Mouse (Mus musculus) limb, embryonic 10.5 days (tissue): ENCODE data around the gene Ppargc1a. TPM values are rescaled to one million over a fixed set of nuclear protein-coding genes. Genes with fewer than 3 reads are reported as not detected.

ENCODE experiments used
- DNase-seq: peaks from one replicate; pipeline ENCODE4 v3.0.0-alpha.2; 2017; ENCODE audit warnings: low spot score
- H3K27ac ChIP-seq: fragments of 300-500 bp; sonication (generic); 2 replicates; pipeline ENCODE4 v1.5.1; 2016; ENCODE audit warnings: mild to moderate bottlenecking
- H3K27me3 ChIP-seq: fragments of 300-500 bp; sonication (generic); 2 replicates; pipeline ENCODE4 v1.6.1; 2016; ENCODE audit warnings: low read depth, mild to moderate bottlenecking; ENCODE audit not compliant: poor library complexity, severe bottlenecking
- H3K36me3 ChIP-seq: fragments of 300-500 bp; sonication (generic); 2 replicates; pipeline ENCODE4 v1.6.1; 2016; ENCODE audit warnings: mild to moderate bottlenecking, moderate library complexity
- H3K4me1 ChIP-seq: fragments of 300-500 bp; sonication (generic); 2 replicates; pipeline ENCODE4 v1.6.1; 2016
- H3K4me3 ChIP-seq: fragments of 300-500 bp; sonication (generic); 2 replicates; pipeline ENCODE4 v1.5.1; 2016; ENCODE audit warnings: mild to moderate bottlenecking, moderate library complexity
- H3K9me3 ChIP-seq: fragments of 300-500 bp; sonication (generic); replicated peaks from 2 replicates; pipeline ENCODE4 v1.6.1; 2016; ENCODE audit warnings: mild to moderate bottlenecking
- WGBS: fragments of 180-500 bp; shearing (Covaris S2); methylation state at CpG from one replicate; pipeline ENCODE4 v1.1.7; 2016; 5-methylcytosine and 5-hydroxymethylcytosine counted together
- polyA plus RNA-seq: library from polyadenylated mRNA; unstranded; fragments of >200 nt; fragmentation: Nextera tagmentation; extraction: Ambion mirVana; gene quantifications from 2 replicates; pipeline ENCODE4 v1.2.1, GENCODE M21; 2016

The Ppargc1a gene
- polyA plus RNA-seq, 1 experiment from 2014 or later: 6.4 TPM

DNA sequence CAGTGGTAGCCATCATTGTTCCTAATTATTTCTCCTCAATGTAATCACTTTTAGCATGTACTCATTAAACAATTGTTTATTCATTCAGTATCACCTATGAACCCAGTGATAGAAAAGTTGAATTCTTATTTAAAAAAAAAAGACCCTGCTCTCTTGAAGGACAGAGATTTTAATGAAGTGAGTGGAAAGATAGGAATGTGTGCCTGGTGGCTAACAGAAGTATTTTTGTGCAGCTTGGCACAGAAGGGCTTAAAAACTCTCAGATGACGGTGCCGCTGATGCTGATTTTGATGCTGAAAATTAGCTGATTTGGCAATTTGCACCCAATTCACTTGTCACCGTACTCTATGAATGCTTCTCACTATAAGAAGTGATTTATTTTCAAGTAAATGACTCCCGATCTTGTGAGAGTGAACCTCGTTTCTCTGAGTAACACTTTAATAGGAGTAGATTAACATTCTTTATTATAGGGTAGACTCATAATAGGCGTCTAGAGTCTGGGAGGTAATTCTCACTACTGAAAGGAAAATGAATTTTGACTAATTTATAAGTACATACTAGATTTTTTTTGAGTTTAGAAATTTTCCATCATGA lies 20.0 kb downstream of the Ppargc1a start:
- H3K4me1 ChIP-seq: peaks cover 13% of the 10 kb centered on the region
- H3K27ac ChIP-seq: no peak overlapping the region
- H3K9me3 ChIP-seq: no peaks in the 10 kb centered on the region
- DNase-seq: no peak
- H3K4me3 ChIP-seq: no peak overlapping the region
- WGBS: 66% methylated on average over 6 of the region's 6 CpGs
- no peaks in the 10 kb centered on the region for H3K36me3 ChIP-seq
- H3K27me3 ChIP-seq: 0 out of 2 replicates have a peak, but pooled peaks cover 3% of the 10 kb centered on the region

DNA sequence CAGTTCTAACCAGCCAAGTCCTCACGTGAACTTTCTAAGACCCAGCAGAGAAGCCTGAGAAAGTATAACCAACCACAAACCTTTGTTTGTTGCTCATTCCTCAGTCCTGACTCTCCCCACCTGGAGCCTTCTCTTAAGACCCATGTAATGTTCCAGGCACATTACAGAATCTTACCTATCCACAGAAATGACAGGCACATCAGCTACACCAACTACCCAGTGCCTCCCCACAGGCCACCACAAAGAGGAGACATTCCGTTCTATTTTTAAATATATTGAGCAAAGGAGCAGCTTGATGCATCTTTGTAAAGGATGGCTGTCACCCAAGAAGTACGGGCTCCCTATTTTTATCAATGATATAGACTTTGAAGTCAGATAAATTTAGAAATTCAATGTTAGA lies 20.7 kb downstream of the Ppargc1a start:
- H3K36me3 ChIP-seq: no peaks in the 10 kb centered on the region
- H3K4me3 ChIP-seq: no peak overlapping the region
- DNase-seq: no peak
- H3K27me3 ChIP-seq: 0 out of 2 replicates have a peak, but pooled peaks cover 3% of the 10 kb centered on the region
- no peaks in the 10 kb centered on the region for H3K9me3 ChIP-seq
- 91% methylated on average over 3 of the region's 3 CpGs for WGBS
- peaks cover 10% of the 10 kb centered on the region for H3K4me1 ChIP-seq
- H3K27ac ChIP-seq: no peak overlapping the region

DNA sequence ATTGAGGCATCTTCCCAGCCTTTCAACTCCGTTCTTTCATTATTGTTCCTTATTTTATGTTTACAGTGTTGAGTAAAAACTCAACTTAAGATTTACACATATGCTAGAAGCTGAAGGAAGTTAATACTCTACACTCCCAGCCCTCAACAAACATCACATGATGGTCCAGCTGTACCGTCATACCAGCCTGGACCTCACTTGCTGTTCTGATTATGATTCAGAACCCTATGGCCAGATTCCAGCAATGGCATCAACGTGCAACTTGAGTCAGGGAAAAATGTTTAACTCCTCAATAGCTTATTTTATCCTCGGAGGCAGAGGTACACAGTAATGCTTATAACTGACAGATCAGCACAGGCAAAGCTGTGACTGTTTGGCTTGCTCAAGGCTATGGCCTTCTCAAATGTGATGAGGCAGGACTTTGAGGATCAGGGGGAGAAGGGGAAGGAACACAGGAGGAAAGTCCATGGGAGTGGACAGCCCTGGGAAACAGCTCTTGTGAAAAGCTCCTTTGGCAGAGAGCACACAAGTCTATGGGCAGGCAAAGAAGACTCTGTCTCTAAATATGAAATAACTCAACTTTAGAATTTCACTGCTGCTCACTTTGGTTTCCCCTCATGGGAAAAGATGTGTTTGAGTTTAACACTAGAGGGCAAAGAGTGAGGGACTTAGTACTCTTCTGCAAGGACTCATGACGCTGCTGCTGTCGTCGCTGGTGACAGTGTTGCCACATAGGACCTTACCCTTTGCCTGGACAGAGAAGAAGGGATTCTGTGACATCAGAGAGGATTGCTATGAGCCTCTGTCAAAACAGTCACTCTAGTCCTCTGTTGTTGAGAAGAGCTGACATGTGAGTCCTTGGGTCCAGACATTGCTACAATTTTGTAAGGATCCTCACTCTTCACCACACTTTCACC lies 22.1 kb downstream of the Ppargc1a start:
- Histone ChIP-seq H3K9me3 (no peaks in the 10 kb centered on the region), H3K4me1 (peaks cover 8% of the 10 kb centered on the region), H3K36me3 (no peaks in the 10 kb centered on the region), H3K27me3 (no peaks in the 10 kb centered on the region), H3K4me3 (no peak overlapping the region), H3K27ac (no peak overlapping the region)
- no peak for DNase-seq
- 89% methylated on average over 7 of the region's 7 CpGs for WGBS

DNA sequence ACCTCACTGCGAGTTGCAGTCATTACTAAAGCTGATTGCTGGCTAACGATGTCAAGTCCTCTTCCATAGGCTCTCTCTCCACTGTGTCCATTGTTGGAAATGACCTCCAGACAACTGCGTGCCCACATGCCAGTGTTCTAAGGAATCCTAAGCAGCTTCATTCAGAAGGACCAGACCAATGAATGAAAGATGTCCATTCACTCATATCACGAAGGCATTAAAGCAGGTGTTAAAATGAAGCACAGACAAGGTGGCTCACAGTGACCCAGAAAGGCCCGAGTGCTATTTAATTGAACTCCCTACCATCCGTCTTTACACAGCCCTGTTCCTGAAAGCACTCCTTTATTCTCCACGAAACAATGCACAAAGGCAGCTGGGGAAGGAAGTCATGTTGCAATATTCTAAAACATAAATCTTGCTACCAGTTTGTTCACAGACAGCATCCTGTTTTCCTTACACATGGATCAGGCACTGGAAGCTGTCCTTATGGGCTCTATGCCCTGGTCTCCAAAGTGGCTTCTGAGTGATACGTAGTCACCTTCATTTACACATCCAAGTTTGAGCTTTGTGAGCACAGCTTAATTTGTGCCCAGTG lies 23.3 kb downstream of the Ppargc1a start:
- Histone ChIP-seq H3K9me3 (no peaks in the 10 kb centered on the region), H3K27me3 (no peaks in the 10 kb centered on the region), H3K27ac (no peak overlapping the region), H3K4me1 (peaks cover 8% of the 10 kb centered on the region), H3K4me3 (no peak overlapping the region), H3K36me3 (no peaks in the 10 kb centered on the region)
- WGBS: 77% methylated on average over 8 of the region's 8 CpGs
- DNase-seq: no peak

- no peak for DNase-seq
- Histone ChIP-seq H3K4me1 (peaks cover 8% of the 10 kb centered on the region), H3K27ac (no peak overlapping the region), H3K36me3 (no peaks in the 10 kb centered on the region), H3K9me3 (no peaks in the 10 kb centered on the region), H3K4me3 (no peak overlapping the region), H3K27me3 (no peaks in the 10 kb centered on the region)
- 87% methylated on average over 3 of the region's 3 CpGs for WGBS
Observed at GRCm38 (mm10) chr5:51541557-51541956, 26.0 kb downstream of the Ppargc1a start.

DNA sequence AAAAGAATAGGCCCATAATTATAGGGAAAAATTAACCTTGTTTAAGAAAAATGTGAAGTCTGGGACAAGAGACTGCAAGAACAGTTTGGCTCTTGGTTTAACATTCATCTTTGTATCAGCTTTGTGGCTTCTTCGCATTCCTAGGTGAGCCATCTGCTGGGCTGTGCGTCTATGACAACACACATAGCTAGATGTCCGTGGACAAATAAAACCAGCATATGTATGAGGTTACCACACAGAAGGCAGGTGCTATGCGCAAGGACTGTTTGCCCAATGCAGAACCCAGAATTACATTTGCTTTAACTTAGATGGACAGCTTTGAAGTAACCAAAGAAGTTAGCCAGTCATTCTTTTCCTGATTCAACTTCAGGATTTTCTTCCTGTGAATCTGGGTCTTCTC lies 26.7 kb downstream of the Ppargc1a start:
- 86% methylated on average over 4 of the region's 4 CpGs for WGBS
- Histone ChIP-seq H3K9me3 (no peaks in the 10 kb centered on the region), H3K36me3 (no peaks in the 10 kb centered on the region), H3K27ac (no peak overlapping the region), H3K27me3 (no peaks in the 10 kb centered on the region), H3K4me3 (no peak overlapping the region), H3K4me1 (peaks cover 8% of the 10 kb centered on the region)
- no peak for DNase-seq

GRCm38 (mm10) chr5:51539563-51539962 lies 28.0 kb downstream of the Ppargc1a start:
- no peak for DNase-seq
- H3K36me3 ChIP-seq: no peaks in the 10 kb centered on the region
- no peaks in the 10 kb centered on the region for H3K9me3 ChIP-seq
- H3K4me3 ChIP-seq: no peak overlapping the region
- H3K27ac ChIP-seq: no peak overlapping the region
- H3K4me1 ChIP-seq: peaks cover 7% of the 10 kb centered on the region
- H3K27me3 ChIP-seq: no peaks in the 10 kb centered on the region

GRCm38 (mm10) chr5:51538319-51538718 lies 29.2 kb downstream of the Ppargc1a start:
- 80% methylated on average over 6 of the region's 6 CpGs for WGBS
- DNase-seq: no peak
- Histone ChIP-seq H3K4me3 (no peak overlapping the region), H3K27me3 (no peaks in the 10 kb centered on the region), H3K27ac (no peak overlapping the region), H3K36me3 (no peaks in the 10 kb centered on the region), H3K9me3 (no peaks in the 10 kb centered on the region), H3K4me1 (no peaks in the 10 kb centered on the region)

DNA sequence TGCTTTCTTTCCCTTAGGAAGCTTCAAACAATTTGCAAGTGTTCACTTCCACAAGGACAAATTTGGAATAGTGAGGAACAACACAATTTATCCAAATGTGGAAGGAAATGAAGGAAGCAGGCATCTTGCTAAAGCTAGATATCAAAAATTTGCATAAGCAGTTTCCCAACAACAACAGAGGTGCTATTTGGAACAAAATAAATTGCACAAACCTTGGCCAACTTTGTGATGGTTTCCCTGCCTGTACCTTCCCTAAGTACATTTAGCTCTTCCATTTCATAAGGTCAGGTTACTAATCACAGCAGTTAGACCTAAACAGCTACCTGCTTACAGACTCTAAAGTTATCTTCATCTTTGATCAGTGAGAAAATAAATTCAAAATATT lies 29.9 kb downstream of the Ppargc1a start:
- H3K27me3 ChIP-seq: no peaks in the 10 kb centered on the region
- DNase-seq: no peak
- H3K27ac ChIP-seq: no peak overlapping the region
- no peaks in the 10 kb centered on the region for H3K36me3 ChIP-seq
- H3K9me3 ChIP-seq: no peaks in the 10 kb centered on the region
- H3K4me3 ChIP-seq: no peak overlapping the region
- no peaks in the 10 kb centered on the region for H3K4me1 ChIP-seq

DNA sequence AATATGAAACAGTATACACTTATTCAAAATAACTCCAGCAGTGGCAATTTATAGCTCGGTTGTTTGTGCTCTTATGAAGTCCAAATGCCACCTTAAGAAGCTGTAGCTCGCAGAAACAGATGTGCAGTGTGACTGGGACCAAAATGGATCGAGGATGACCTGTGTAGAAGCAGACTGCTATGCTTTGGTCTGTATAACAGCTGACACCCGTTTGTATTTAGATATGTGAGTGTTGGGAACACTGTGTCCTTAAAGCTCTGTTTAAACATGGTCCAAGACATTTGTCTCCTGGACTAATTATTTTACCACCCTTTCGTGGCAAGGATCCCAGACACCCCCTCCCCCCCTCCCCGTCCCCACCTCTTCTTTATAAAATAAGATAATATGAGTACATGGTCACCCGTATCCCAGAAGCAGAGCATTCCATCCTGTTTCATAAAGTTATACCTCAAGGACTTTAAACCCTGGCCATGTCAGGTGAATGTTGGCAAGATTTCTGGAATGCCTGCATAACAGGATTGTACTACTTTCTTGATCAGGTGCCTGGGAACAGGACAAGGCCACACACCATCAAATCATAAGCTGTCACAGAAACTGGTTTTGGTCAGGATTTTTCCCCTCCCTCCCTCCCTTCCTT lies 30.4 kb downstream of the Ppargc1a start:
- Histone ChIP-seq H3K4me1 (no peaks in the 10 kb centered on the region), H3K27ac (no peak overlapping the region), H3K27me3 (no peaks in the 10 kb centered on the region), H3K4me3 (no peak overlapping the region), H3K36me3 (no peaks in the 10 kb centered on the region), H3K9me3 (no peaks in the 10 kb centered on the region)
- WGBS: 87% methylated on average over 7 of the region's 7 CpGs
- no peak for DNase-seq

DNA sequence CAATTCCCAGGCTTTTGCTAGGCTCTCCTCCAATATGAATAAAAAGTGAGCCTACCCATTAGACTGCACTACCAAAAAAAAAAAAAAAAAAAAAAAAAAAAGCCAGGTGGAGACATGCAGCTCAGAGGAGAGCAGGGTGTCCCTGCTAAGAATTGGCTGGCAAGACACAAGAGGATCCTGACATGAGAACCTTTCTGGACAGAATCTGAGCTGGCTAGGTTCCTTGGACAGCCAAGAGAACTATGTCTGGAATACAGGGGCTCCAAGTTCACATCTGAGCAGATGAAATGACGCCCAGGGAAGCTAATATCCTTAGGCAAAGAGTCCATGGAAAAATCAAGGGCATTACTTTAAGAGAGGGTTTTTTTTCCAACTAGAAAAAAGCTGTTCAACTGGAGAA lies 33.1 kb downstream of the Ppargc1a start:
- Histone ChIP-seq H3K4me3 (no peak overlapping the region), H3K9me3 (no peaks in the 10 kb centered on the region), H3K27ac (no peak overlapping the region), H3K4me1 (no peaks in the 10 kb centered on the region), H3K36me3 (no peaks in the 10 kb centered on the region), H3K27me3 (no peaks in the 10 kb centered on the region)
- DNase-seq: no peak
- 84% methylated on average over 1 of the region's 1 CpGs for WGBS

DNA sequence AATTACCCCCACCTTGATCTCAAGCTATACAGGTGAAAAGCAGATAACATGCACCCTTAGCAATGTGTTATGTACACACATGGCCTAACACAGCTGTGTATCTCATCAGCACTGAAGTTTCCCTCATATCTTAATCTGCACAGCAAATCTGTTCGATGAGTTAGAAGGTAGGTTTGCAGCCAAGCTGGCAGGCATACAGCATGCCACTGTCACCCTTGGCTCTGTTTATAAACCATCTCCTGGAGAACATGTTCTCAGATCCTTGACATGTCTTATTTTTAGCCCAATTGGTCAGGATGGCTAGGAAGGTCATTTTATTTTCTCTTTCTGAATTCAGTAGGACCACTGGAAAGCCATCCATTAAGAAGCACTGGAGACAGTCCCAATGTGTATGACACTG lies 36.2 kb downstream of the Ppargc1a start:
- 89% methylated on average over 1 of the region's 1 CpGs for WGBS
- H3K27ac ChIP-seq: no peak overlapping the region

GRCm38 (mm10) chr5:51529444-51529843 lies 38.1 kb downstream of the Ppargc1a start:
- 91% methylated on average over 2 of the region's 2 CpGs for WGBS
- no peak for DNase-seq
- Histone ChIP-seq H3K27ac (no peak overlapping the region), H3K36me3 (no peaks in the 10 kb centered on the region), H3K9me3 (no peaks in the 10 kb centered on the region), H3K4me3 (no peak overlapping the region), H3K4me1 (no peaks in the 10 kb centered on the region), H3K27me3 (no peaks in the 10 kb centered on the region)

More for the DNA sequence above, 36.2 kb downstream of the Ppargc1a start:
- Histone ChIP-seq H3K27me3 (no peaks in the 10 kb centered on the region), H3K4me1 (no peaks in the 10 kb centered on the region), H3K9me3 (no peaks in the 10 kb centered on the region), H3K36me3 (no peaks in the 10 kb centered on the region), H3K4me3 (no peak overlapping the region)
- no peak for DNase-seq
